Mouse (Mus musculus) heart, postnatal 0 days (tissue): ENCODE results near the gene Parp9. TPM values are rescaled to one million over a fixed set of nuclear protein-coding genes. Genes with fewer than 3 reads are reported as not detected.
"Not testable (repeated sequence)": the region's sequence is repeated elsewhere in the genome, so short reads cannot be mapped to it uniquely, and the experiment has no call there.

Experiments
- ATAC-seq: fragments of 200-750 bp; cut with Nextera tagmentation; 2 replicates; pipeline ENCODE4 v1.8.0; 2017; ENCODE audit warnings: low read depth, moderate number of reproducible peaks, moderate library complexity; ENCODE audit not compliant: insufficient read depth
- DNase-seq: peaks from one replicate; pipeline ENCODE4 v3.0.0-alpha.2; 2016; ENCODE audit warnings: low spot score
- H3K27ac ChIP-seq: fragments of 300-500 bp; sonication (generic); 2 replicates; pipeline ENCODE4 v1.5.1; 2014; ENCODE audit warnings: low read depth, mild to moderate bottlenecking
- H3K27me3 ChIP-seq: fragments of 300-500 bp; sonication (generic); 2 replicates; pipeline ENCODE4 v1.6.1; 2014; ENCODE audit warnings: low read length, mixed read lengths; ENCODE audit not compliant: control insufficient read depth, insufficient read depth
- H3K36me3 ChIP-seq: fragments of 300-500 bp; sonication (generic); replicated peaks from 2 replicates; pipeline ENCODE4 v1.6.1; 2014; ENCODE audit warnings: low read length, mixed read lengths; ENCODE audit not compliant: control insufficient read depth, insufficient read depth
- H3K4me1 ChIP-seq: fragments of 300-500 bp; sonication (generic); 2 replicates; pipeline ENCODE4 v1.6.1; 2014; ENCODE audit warnings: antibody characterized with exemption; ENCODE audit not compliant: control insufficient read depth, insufficient read depth
- H3K4me2 ChIP-seq: fragments of 300-500 bp; sonication (generic); 2 replicates; pipeline ENCODE4 v1.6.1; 2014; ENCODE audit warnings: low read depth, mild to moderate bottlenecking, low read length, moderate library complexity
- H3K4me3 ChIP-seq: fragments of 300-500 bp; sonication (generic); 2 replicates; pipeline ENCODE4 v1.5.1; 2014; ENCODE audit warnings: low read depth, low read length
- H3K9ac ChIP-seq: fragments of 300-500 bp; sonication (generic); replicated peaks from 2 replicates; pipeline ENCODE4 v1.6.1; 2014; ENCODE audit warnings: low read depth, low read length, mixed read lengths
- H3K9me3 ChIP-seq: fragments of 300-500 bp; sonication (generic); replicated peaks from 2 replicates; pipeline ENCODE4 v1.6.1; 2016; ENCODE audit warnings: low read length; ENCODE audit not compliant: control insufficient read depth
- CTCF ChIP-seq: IDR thresholded peaks from 2 replicates; pipeline ENCODE4 v1.5.1; 2016; ENCODE audit warnings: antibody characterized with exemption, control low read depth, low read depth
- EP300 ChIP-seq: IDR thresholded peaks from 2 replicates; pipeline ENCODE4 v1.6.1; 2016; ENCODE audit warnings: antibody characterized with exemption, low read depth
- WGBS: fragments of 180-500 bp; shearing (Covaris S2); extraction: QIAGEN DNeasy Blood & Tissue Kit; methylation state at CpG from one replicate; pipeline ENCODE4 v1.1.7; 2014; 5-methylcytosine and 5-hydroxymethylcytosine counted together
- polyA plus RNA-seq: library from polyadenylated mRNA; unstranded; fragments of >200 nt; fragmentation: Nextera tagmentation; extraction: Ambion mirVana; gene quantifications from 2 replicates; pipeline ENCODE4 v1.2.1, GENCODE M21; 2015
- total RNA-seq: library from RNA; depleted of rRNA; stranded (reverse); fragments of >200 nt; gene quantifications from 2 replicates; pipeline ENCODE4 v1.2.3, GENCODE M21; 2014; ENCODE audit warnings: low replicate concordance

Gene Parp9
- total and polyA plus RNA-seq, 2 experiments from 2014 or later, result 9.7 to 11.4 TPM

DNA sequence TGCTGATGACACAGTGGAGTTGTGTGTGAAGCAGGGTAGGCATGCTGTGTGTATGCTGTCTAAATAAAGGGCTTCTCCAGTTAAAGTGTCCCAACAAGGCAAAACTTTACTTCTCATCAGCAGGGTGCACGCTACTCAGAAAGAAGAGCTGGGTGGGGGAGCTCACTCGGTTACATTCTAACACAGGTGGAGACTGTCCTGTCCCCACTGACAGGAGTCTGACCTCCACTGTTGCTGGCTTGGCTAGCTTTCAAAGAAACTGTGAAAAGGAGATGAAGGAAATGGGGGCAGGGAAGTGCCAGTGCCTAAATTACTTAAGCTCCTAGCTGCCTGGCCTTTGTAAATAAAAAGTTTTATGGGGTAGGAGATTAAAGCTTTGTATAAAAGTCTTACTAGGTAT lies 29.9 kb downstream of the Parp9 start:
- no peaks in the 10 kb centered on the region for H3K4me1 ChIP-seq
- no peak overlapping the region for H3K4me3 ChIP-seq
- H3K9me3 ChIP-seq, result no peaks in the 10 kb centered on the region
- H3K27ac ChIP-seq, result no peak overlapping the region
- H3K27me3 ChIP-seq, result no peaks in the 10 kb centered on the region
- ATAC-seq (no peak), DNase-seq (no peak)
- no peak overlapping the region for H3K9ac ChIP-seq
- WGBS, result 39% methylated on average over 2 of the region's 2 CpGs
- TF ChIP-seq CTCF (no peak), EP300 (no peak)
- H3K36me3 ChIP-seq, result peaks cover 59% of the 10 kb centered on the region
- H3K4me2 ChIP-seq, result no peak overlapping the region

DNA sequence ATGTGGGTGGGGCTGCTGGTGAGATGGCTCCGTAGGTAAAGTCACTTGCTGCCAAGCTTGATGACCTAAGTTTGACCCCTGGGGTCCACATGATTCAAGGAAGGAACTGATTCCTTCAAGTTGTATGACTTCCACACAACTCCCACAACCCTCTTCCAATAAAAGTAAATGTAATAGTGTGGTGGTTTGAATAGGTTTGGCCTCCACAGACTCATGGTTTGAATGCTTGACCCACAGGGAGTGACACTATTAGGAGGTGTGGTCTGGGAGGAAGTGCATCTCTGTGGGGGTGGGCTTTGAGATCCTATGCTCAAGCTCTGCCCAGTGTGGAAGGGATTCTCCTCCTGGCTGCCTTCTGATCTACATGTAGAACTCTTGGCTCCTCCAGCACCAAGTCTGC lies 35.8 kb downstream of the Parp9 start:
- H3K9me3 ChIP-seq, result no peaks in the 10 kb centered on the region
- H3K36me3 ChIP-seq, result peaks cover 33% of the 10 kb centered on the region
- no peak overlapping the region for H3K4me2 ChIP-seq
- 38% methylated on average over 1 of the region's 1 CpGs for WGBS
- no peak overlapping the region for H3K4me3 ChIP-seq
- no peak overlapping the region for H3K9ac ChIP-seq
- no peak for ATAC-seq
- no peak for DNase-seq
- TF ChIP-seq CTCF, result no peak
- no peak for TF ChIP-seq EP300
- no peak overlapping the region for H3K27ac ChIP-seq
- H3K27me3 ChIP-seq, result no peaks in the 10 kb centered on the region
- no peaks in the 10 kb centered on the region for H3K4me1 ChIP-seq

DNA sequence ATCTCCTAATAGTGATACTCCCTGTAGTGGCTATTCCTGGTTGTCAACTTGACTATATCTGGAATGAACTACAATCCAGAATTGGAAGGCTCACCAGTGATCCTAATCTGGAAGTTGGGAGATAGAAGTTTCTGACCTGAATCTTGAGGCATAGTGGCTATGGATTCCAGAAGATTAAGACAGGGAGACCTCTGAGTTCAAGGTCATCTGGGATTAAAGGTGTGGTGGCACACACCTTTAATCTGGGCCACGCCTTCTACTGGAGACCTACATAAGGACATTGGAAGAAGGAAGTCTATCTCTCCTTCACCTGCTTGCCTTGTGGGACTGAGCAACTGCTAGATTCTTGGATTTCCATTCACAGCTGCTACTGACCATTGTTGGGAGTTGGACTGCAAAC lies 40.2 kb downstream of the Parp9 start, which contains the start of gene Kpna1:
Gene Kpna1, plus strand, starts transcription at position 301 of the 400 bp plus-strand sequence.
- 84% methylated on average over 1 of the region's 1 CpGs for WGBS
- H3K36me3 ChIP-seq, H3K9ac ChIP-seq: not testable (repeated sequence)

DNA sequence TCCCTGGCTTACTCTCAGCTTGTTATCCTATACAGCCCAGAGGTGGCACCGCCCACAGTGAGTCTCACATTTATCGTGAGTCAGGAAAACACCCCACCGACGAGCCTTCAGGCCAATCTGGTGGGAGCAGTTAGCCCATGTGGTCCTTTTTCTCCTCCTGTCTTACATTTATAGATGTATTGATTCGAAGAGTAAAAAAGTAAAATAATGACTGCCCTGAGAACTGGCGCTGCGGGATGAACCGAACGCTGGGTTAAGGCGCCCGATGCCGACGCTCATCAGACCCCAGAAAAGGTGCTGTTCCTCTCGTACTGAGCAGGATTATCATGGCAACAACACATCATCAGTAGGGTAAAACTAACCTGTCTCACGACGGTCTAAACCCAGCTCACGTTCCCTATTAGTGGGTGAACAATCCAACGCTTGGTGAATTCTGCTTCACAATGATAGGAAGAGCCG lies 43.1 kb downstream of the Parp9 start:
- WGBS, result 40% methylated on average over 19 of the region's 19 CpGs
- H3K27ac ChIP-seq, result no peak overlapping the region
- no peaks in the 10 kb centered on the region for H3K36me3 ChIP-seq
- no peak overlapping the region for H3K4me3 ChIP-seq
- peaks cover 7% of the 10 kb centered on the region; the same call in 1 of the 2 replicates for H3K4me1 ChIP-seq
- no peaks in the 10 kb centered on the region for H3K9me3 ChIP-seq
- H3K27me3 ChIP-seq, result no peaks in the 10 kb centered on the region
- peak; percentile 85 for ATAC-seq
- peak; percentile 100 for DNase-seq
- H3K4me2 ChIP-seq, result no peak overlapping the region
- H3K9ac ChIP-seq, result no peak overlapping the region
- no peak for TF ChIP-seq EP300
- no peak for TF ChIP-seq CTCF

More for the DNA sequence above, 40.2 kb downstream of the Parp9 start, which contains the start of gene Kpna1:
- H3K4me1 ChIP-seq, H3K27ac ChIP-seq, H3K4me2 ChIP-seq, ATAC-seq, H3K27me3 ChIP-seq, H3K9me3 ChIP-seq, H3K4me3 ChIP-seq, DNase-seq: not testable (repeated sequence)

DNA sequence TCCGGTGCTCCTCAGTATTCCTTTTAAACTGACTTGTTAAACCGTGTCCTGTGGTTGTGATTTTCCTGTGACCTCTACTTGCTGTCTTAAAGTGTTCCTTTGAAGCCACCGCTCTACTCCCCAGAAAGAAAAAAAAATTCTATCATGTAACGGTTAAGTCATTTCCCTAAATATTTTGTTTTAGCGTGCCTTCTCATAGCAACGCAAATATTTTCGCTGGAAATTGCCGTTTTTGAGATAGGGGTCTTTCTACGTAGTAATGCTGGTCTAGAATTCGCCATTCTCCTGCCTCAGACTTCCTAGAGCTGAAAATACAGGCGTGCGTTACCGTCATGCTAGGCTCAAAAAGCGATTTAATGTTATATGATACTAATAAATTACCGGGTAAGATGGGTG lies 44.2 kb downstream of the Parp9 start:
- peak overlapping the region; percentile 81 for H3K4me3 ChIP-seq
- peak; percentile 30 for DNase-seq
- H3K4me1 ChIP-seq, result peaks cover 7% of the 10 kb centered on the region; the same call in 1 of the 2 replicates
- no peaks in the 10 kb centered on the region for H3K27me3 ChIP-seq
- 4% methylated on average over 15 of the region's 15 CpGs for WGBS
- H3K9me3 ChIP-seq, result no peaks in the 10 kb centered on the region
- ATAC-seq, result no peak
- H3K9ac ChIP-seq, result peak overlapping the region; percentile 93
- H3K4me2 ChIP-seq, result peak overlapping the region; percentile 68
- no peak for TF ChIP-seq CTCF
- no peak for TF ChIP-seq EP300
- H3K36me3 ChIP-seq, result no peaks in the 10 kb centered on the region
- H3K27ac ChIP-seq, result peak overlapping the region; percentile 99

DNA sequence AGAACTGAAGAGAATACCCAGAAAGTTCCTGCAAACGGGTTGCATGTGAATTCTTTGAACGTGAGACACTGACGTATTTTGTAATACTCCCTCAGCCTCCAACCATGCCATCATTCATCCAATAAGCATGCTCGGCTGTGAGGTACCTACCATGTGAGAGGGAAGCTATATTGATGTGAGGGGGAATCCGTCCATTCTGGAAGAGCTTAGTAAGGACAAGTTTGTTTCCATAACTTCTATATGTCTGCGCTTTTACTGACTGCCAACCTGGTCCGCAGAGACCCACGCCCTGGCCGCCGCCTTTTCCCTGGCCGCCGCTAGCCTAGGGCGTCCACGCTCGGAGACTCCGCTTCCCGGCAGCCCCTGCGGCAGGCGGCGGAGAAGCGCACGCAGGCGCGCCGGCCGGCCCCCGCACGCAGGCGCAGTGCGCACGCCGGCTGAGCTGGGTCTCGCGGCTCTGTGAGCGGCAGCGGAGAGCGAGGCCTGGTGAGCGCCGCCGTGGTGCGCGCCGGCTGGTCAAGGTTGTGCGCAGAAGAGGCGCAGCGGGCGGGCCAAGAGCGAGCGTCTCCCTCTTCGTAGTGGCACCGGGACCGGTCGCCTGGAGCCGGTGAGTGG lies 44.7 kb downstream of the Parp9 start:
- ATAC-seq, result peak; percentile 89
- WGBS, result under 1% methylated on average over 52 of the region's 54 CpGs

More for the DNA sequence above, 44.7 kb downstream of the Parp9 start:
- TF ChIP-seq EP300 (no peak), CTCF (no peak)
- Histone ChIP-seq H3K36me3 (no peaks in the 10 kb centered on the region), H3K9ac (peak overlapping the region; percentile 93), H3K4me2 (peak overlapping the region; percentile 68), H3K4me3 (peak overlapping the region; percentile 81), H3K9me3 (no peaks in the 10 kb centered on the region), H3K27me3 (no peaks in the 10 kb centered on the region), H3K4me1 (peaks cover 7% of the 10 kb centered on the region; the same call in 1 of the 2 replicates), H3K27ac (peak overlapping the region; percentile 99)
- DNase-seq, result peak; percentile 89
